Mouse (Mus musculus) intestine, postnatal 0 days (tissue): Measurements from ENCODE around the gene Tekt4. TPM values are rescaled to one million over a fixed set of nuclear protein-coding genes. Genes with fewer than 3 reads are reported as not detected.

Source experiments
- ATAC-seq: fragments of 200-750 bp; cut with Nextera tagmentation; 2 replicates; pipeline ENCODE4 v1.8.0; 2017; ENCODE audit warnings: mild to moderate bottlenecking, moderate TSS enrichment, moderate library complexity
- H3K27ac ChIP-seq: fragments of 300-500 bp; sonication (generic); 2 replicates; pipeline ENCODE4 v1.5.1; 2014; ENCODE audit warnings: mild to moderate bottlenecking, low read depth, low read length, moderate library complexity
- H3K27me3 ChIP-seq: fragments of 300-500 bp; sonication (generic); replicated peaks from 2 replicates; pipeline ENCODE4 v1.6.1; 2014; ENCODE audit warnings: low read length, mixed read lengths; ENCODE audit not compliant: control insufficient read depth, insufficient read depth
- H3K36me3 ChIP-seq: fragments of 300-500 bp; sonication (generic); 2 replicates; pipeline ENCODE4 v1.6.1; 2014; ENCODE audit warnings: mild to moderate bottlenecking, moderate library complexity; ENCODE audit not compliant: control insufficient read depth, insufficient read depth
- H3K4me1 ChIP-seq: fragments of 300-500 bp; sonication (generic); replicated peaks from 2 replicates; pipeline ENCODE4 v1.6.1; 2014; ENCODE audit warnings: antibody characterized with exemption, low read length, mixed read lengths; ENCODE audit not compliant: control insufficient read depth, insufficient read depth
- H3K4me2 ChIP-seq: fragments of 300-500 bp; sonication (generic); replicated peaks from 2 replicates; pipeline ENCODE4 v1.6.1; 2014; ENCODE audit warnings: low read depth, mild to moderate bottlenecking, moderate library complexity
- H3K4me3 ChIP-seq: fragments of 300-500 bp; sonication (generic); 2 replicates; pipeline ENCODE4 v1.5.1; 2014; ENCODE audit warnings: low read depth, low read length
- H3K9ac ChIP-seq: fragments of 300-500 bp; sonication (generic); 2 replicates; pipeline ENCODE4 v1.6.1; 2014; ENCODE audit warnings: mild to moderate bottlenecking, low read depth, low read length
- H3K9me3 ChIP-seq: fragments of 300-500 bp; sonication (generic); 2 replicates; pipeline ENCODE4 v1.6.1; 2016; ENCODE audit warnings: mixed run types; ENCODE audit not compliant: control insufficient read depth
- CTCF ChIP-seq: sonication (generic); IDR thresholded peaks from 2 replicates; pipeline ENCODE4 v1.5.1; 2016; ENCODE audit warnings: low read depth, mild to moderate bottlenecking, control low read depth, antibody characterized with exemption, moderate library complexity
- WGBS: fragments of 180-500 bp; shearing (Covaris S2); extraction: QIAGEN DNeasy Blood & Tissue Kit; methylation state at CpG from one replicate; pipeline ENCODE4 v1.1.7; 2014; 5-methylcytosine and 5-hydroxymethylcytosine counted together
- polyA plus RNA-seq: library from polyadenylated mRNA; unstranded; fragments of >200 nt; fragmentation: Nextera tagmentation; extraction: Ambion mirVana; gene quantifications from 2 replicates; pipeline ENCODE4 v1.2.1, GENCODE M21; 2015

Tekt4 gene
- polyA plus RNA-seq, 1 experiment from 2014 or later: not detected

DNA sequence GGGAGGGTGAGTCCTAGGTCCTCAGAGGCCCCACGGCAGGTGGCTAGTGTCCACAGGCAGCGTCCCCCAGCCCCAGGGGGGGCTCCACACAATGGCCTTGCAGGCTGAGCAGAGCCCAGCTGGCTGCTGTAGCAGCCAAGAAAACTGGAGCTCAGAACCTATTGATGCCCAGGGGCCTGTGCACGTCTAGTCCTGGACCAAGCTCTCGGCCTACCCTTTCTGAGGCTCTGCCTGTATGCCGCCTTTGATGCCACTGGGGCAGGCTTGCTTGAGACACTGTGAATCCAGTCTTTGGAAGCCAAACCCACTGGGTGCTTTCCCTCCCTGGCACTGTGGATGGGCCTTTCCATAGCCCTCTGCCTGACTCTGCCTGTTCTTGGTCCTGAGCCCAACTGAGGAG lies 65.1 kb downstream of the Tekt4 start:
- no peaks in the 10 kb centered on the region for H3K27me3 ChIP-seq
- no peak for ATAC-seq
- H3K9me3 ChIP-seq: no peaks in the 10 kb centered on the region
- TF ChIP-seq CTCF: no peak
- H3K27ac ChIP-seq: no peak overlapping the region
- H3K9ac ChIP-seq: no peak overlapping the region
- H3K4me2 ChIP-seq: no peak overlapping the region
- no peak overlapping the region for H3K4me3 ChIP-seq
- no peaks in the 10 kb centered on the region for H3K36me3 ChIP-seq
- 81% methylated on average over 5 of the region's 5 CpGs for WGBS
- no peaks in the 10 kb centered on the region for H3K4me1 ChIP-seq

DNA sequence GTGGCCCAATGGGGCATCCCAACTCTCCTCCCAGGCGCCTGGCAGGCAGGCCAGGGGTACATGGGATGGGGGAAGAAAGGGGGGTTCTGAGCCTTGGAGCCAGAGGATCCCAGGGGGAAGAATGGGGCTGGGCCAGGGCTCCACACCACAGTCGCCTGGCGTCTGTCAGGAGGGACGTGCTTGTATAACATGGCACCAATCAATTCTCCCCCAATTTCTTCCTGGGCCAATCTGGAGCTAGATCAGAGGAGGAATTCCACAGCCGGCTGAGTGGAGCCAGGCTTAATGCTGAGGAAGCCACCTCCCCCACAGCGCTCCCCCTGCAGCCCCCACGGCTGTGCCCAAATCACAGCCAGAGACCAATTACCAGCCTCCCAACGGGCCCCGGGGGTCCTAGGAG lies 66.1 kb downstream of the Tekt4 start:
- TF ChIP-seq CTCF: no peak
- H3K4me3 ChIP-seq: no peak overlapping the region
- H3K36me3 ChIP-seq: no peaks in the 10 kb centered on the region
- no peak for ATAC-seq
- 48% methylated on average over 9 of the region's 9 CpGs for WGBS
- no peak overlapping the region for H3K9ac ChIP-seq
- H3K9me3 ChIP-seq: no peaks in the 10 kb centered on the region
- no peak overlapping the region for H3K27ac ChIP-seq
- H3K27me3 ChIP-seq: no peaks in the 10 kb centered on the region
- no peak overlapping the region for H3K4me2 ChIP-seq
- no peaks in the 10 kb centered on the region for H3K4me1 ChIP-seq

DNA sequence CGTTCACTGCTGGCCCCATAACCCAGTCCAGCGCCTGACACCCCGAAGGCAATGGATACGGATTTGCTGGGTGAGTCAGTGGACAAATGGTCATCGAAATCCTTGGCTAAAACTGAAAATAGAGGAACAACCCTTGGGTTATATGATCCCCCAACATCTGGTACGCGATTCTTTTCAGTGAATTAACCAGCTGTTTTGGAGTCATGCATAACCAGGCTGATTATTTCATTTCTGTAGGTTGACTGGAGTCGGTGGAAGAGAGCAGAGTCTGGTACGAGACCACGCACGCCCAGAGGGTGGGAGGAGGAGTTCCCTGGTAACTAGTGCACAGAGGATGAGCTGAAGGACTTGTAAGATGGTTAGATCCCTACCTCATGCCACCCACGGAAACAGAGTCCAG lies 67.7 kb downstream of the Tekt4 start:
- WGBS: 86% methylated on average over 12 of the region's 12 CpGs
- H3K4me3 ChIP-seq: no peak overlapping the region
- H3K4me1 ChIP-seq: no peaks in the 10 kb centered on the region
- H3K9me3 ChIP-seq: no peaks in the 10 kb centered on the region
- no peak overlapping the region for H3K9ac ChIP-seq
- H3K36me3 ChIP-seq: no peaks in the 10 kb centered on the region
- no peak for ATAC-seq
- H3K27ac ChIP-seq: no peak overlapping the region
- no peak for TF ChIP-seq CTCF
- H3K4me2 ChIP-seq: no peak overlapping the region
- H3K27me3 ChIP-seq: no peaks in the 10 kb centered on the region

Other genes with a start within 250 kb of the Tekt4 start
- 41.0 and 42.1 TPM in 2 replicates for gene Gnptg, start 214.5 kb upstream of the Tekt4 start, polyA plus RNA-seq
- 23.3 and 23.4 TPM in 2 replicates for gene Tsr3, start 214.4 kb upstream of the Tekt4 start, polyA plus RNA-seq
- gene Baiap3, start 198.3 kb upstream of the Tekt4 start, polyA plus RNA-seq: 0.86 and 1.1 TPM in 2 replicates
- gene Ube2i, start 180.0 kb upstream of the Tekt4 start, polyA plus RNA-seq: 253 and 257 TPM in 2 replicates
- gene Prss34, start 156.2 kb upstream of the Tekt4 start, polyA plus RNA-seq: 0.18 and 0.29 TPM in 2 replicates
- gene Prss28, start 146.0 kb upstream of the Tekt4 start, polyA plus RNA-seq: not detected in 2 replicates
- not detected in 2 replicates for gene Prss29, start 136.0 kb upstream of the Tekt4 start, polyA plus RNA-seq
- gene Tpsab1, start 109.1 kb upstream of the Tekt4 start, polyA plus RNA-seq: 0.10 and 0.20 TPM in 2 replicates
- gene Tpsb2, start 88.3 kb upstream of the Tekt4 start, polyA plus RNA-seq: 6.7 and 7.8 TPM in 2 replicates
- 11.0 and 13.3 TPM in 2 replicates for gene Tpsg1, start 85.3 kb upstream of the Tekt4 start, polyA plus RNA-seq
- gene Cacna1h, start 20.8 kb upstream of the Tekt4 start, polyA plus RNA-seq: 1.7 and 1.9 TPM in 2 replicates
- gene Sstr5, start 42.7 kb downstream of the Tekt4 start, polyA plus RNA-seq: 0.64 and 0.77 TPM in 2 replicates
- gene Sox8, start 116.1 kb downstream of the Tekt4 start, polyA plus RNA-seq: 1.7 and 2.5 TPM in 2 replicates
- gene Lmf1, start 124.5 kb downstream of the Tekt4 start, polyA plus RNA-seq: 16.1 and 16.5 TPM in 2 replicates